Mouse (Mus musculus) embryonic fibroblast, embryonic 13.5 days (primary cell): Measurements from ENCODE around the gene Cntnap1.
A peak's percentile ranks its signal among the peaks of the same experiment; 100 is the strongest.

Experiments
- CTCF ChIP-seq: IDR thresholded peaks from 2 replicates; pipeline ENCODE4 v1.5.1; 2011; ENCODE audit warnings: mild to moderate bottlenecking, control low read depth, low read length, moderate library complexity, borderline replicate concordance; ENCODE audit not compliant: insufficient read depth
- POLR2A ChIP-seq: IDR thresholded peaks from 2 replicates; pipeline ENCODE4 v1.6.1; 2011; ENCODE audit warnings: low read depth, mild to moderate bottlenecking, control low read depth, low read length, moderate library complexity

DNA sequence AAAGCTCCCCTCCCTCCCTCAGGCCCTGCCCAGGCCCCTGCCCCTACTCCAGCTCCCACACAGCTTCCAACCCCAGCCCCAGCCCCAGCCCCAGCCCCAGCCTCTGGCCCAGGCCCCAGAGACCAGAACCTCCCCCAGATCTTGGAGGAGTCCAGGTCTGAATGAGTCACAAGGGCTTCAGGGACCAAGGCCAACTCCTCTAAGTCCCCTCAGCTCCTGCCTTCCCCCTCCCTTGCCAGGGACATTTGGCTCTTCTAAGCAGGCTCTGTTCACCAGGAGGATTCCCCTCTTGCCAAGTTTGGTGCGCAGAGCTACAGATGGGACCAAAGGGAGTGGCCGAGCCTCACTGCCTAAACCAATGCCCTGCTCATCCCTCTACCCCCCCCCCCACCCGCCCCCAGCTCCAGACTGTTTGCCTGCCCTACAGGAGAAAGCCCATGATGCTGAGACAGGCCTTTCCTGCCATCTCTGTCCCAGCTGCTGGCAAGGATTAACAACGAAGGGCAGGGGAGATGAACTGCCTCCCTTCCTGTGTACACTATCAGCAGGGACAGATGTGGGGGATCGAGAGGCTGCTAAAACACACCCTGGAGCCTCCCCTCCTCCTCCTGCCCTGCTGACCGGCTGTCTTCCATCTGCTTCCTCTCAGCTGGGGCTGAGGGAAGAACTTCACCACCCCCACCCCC lies 19.3 kb downstream of the Cntnap1 start:
- peak; percentile 38; the same call in 1 of the 2 replicates for TF ChIP-seq POLR2A
- no peak for TF ChIP-seq CTCF
